Mouse (Mus musculus) heart, embryonic 12.5 days (tissue): Measurements from ENCODE around the gene Speg. TPM values are rescaled to one million over a fixed set of nuclear protein-coding genes. Genes with fewer than 3 reads are reported as not detected.

Experiments used
- ATAC-seq: fragments of 200-750 bp; cut with Nextera tagmentation; 2 replicates; pipeline ENCODE4 v1.8.0; 2017; ENCODE audit warnings: moderate TSS enrichment, moderate library complexity; ENCODE audit not compliant: insufficient number of reproducible peaks, low FRiP score
- H3K27ac ChIP-seq: fragments of 300-500 bp; sonication (generic); 2 replicates; pipeline ENCODE4 v1.5.1; 2016; ENCODE audit warnings: mild to moderate bottlenecking, moderate library complexity; ENCODE audit not compliant: poor library complexity, severe bottlenecking
- H3K27me3 ChIP-seq: fragments of 300-500 bp; sonication (generic); replicated peaks from 2 replicates; pipeline ENCODE4 v1.6.1; 2016; ENCODE audit warnings: mild to moderate bottlenecking, moderate library complexity
- H3K36me3 ChIP-seq: fragments of 300-500 bp; sonication (generic); 2 replicates; pipeline ENCODE4 v1.6.1; 2016; ENCODE audit warnings: mild to moderate bottlenecking, moderate library complexity
- H3K4me1 ChIP-seq: fragments of 300-500 bp; sonication (generic); replicated peaks from 2 replicates; pipeline ENCODE4 v1.6.1; 2016; ENCODE audit warnings: mild to moderate bottlenecking
- H3K4me2 ChIP-seq: fragments of 300-500 bp; sonication (generic); 2 replicates; pipeline ENCODE4 v1.6.1; 2016; ENCODE audit warnings: mild to moderate bottlenecking, moderate library complexity
- H3K4me3 ChIP-seq: fragments of 300-500 bp; sonication (generic); 2 replicates; pipeline ENCODE4 v1.5.1; 2016; ENCODE audit warnings: mild to moderate bottlenecking
- H3K9ac ChIP-seq: fragments of 300-500 bp; sonication (generic); 2 replicates; pipeline ENCODE4 v1.6.1; 2016; ENCODE audit warnings: mild to moderate bottlenecking, moderate library complexity
- H3K9me3 ChIP-seq: fragments of 300-500 bp; sonication (generic); replicated peaks from 2 replicates; pipeline ENCODE4 v1.6.1; 2016; ENCODE audit warnings: mild to moderate bottlenecking, moderate library complexity
- WGBS: fragments of 180-500 bp; shearing (Covaris S2); methylation state at CpG from one replicate; pipeline ENCODE4 v1.1.7; 2016; 5-methylcytosine and 5-hydroxymethylcytosine counted together
- polyA plus RNA-seq: library from polyadenylated mRNA; unstranded; fragments of >200 nt; fragmentation: Nextera tagmentation; extraction: Ambion mirVana; gene quantifications from 2 replicates; pipeline ENCODE4 v1.2.1, GENCODE M21; 2016

Gene Speg
- polyA plus RNA-seq, 1 experiment from 2014 or later: 61.5 TPM

DNA sequence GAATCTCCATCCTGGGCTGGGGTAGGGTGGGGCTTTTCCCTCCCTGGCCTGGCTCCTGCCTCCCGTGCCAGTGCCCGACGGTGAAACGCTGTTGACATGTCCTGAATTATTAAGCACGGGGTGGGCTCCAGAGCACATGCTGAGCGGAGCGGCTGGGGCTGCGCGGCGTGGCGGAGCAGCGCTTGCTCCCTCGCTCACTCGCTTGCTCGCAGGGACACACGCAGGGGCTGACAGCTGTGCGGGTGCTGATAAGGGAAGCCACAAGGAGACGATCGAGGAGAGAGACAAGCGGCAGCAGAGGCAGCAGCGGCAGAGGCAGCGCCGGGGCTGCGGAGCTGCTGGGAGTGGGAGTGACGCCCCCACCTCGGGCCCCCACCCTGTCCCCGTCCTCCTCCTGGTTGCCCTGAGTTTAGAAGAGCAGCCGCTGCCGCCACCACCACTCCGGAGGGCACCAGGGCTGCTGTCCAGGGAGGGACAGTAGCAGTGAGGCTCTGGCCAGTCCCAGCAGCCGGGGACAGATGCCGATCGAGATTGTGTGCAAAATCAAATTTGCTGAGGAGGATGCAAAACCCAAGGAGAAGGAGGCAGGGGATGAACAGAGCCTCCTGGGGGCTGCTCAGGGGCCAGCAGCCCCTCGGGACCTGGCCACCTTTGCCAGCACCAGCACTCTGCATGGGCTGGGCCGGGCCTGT is 75.4 kb downstream of the Speg start, which contains the start of gene Asic4:
Gene Asic4, plus strand, starts transcription at position 123 of the 692 bp plus-strand sequence.
- no peak for ATAC-seq
- Histone ChIP-seq H3K4me1 (peaks cover 59% of the 10 kb centered on the region), H3K27ac (no peak within 1 kb of the TSS)

DNA sequence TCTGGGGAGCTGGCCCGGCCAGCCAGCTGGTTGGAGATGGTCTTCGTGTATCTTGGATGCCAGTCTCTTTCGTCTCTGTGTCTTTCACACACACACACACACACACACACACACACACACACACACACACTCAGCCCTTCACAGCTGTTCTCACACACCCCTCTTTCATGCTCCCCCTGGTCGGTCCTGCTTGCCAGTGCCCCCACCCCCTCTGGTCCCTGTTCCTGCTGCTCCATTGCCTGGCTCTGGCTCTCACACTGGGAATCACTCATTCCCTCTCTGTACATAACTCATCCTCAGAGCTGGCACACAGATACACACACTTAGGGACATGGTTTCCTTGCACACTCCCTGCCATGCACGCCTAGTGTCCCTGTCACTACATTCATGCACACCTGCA is 76.8 kb downstream of the Speg start:
- Histone ChIP-seq H3K9ac (no peak overlapping the region), H3K9me3 (no peaks in the 10 kb centered on the region), H3K27ac (no peak overlapping the region), H3K27me3 (peaks cover 97% of the 10 kb centered on the region), H3K4me3 (no peak overlapping the region), H3K4me2 (no peak overlapping the region), H3K36me3 (no peaks in the 10 kb centered on the region), H3K4me1 (peaks cover 44% of the 10 kb centered on the region)
- no peak for ATAC-seq
- 59% methylated on average over 5 of the region's 5 CpGs for WGBS

More for the DNA sequence above, 75.4 kb downstream of the Speg start, which contains the start of gene Asic4:
- Histone ChIP-seq H3K4me2 (peak within 1 kb of the TSS; percentile 71), H3K36me3 (no peaks in the 10 kb centered on the region), H3K9ac (peak within 1 kb of the TSS; percentile 53), H3K4me3 (peak within 1 kb of the TSS; percentile 36), H3K27me3 (peaks cover 88% of the 10 kb centered on the region), H3K9me3 (no peaks in the 10 kb centered on the region)
- 1% methylated on average over 35 of the region's 35 CpGs for WGBS

DNA sequence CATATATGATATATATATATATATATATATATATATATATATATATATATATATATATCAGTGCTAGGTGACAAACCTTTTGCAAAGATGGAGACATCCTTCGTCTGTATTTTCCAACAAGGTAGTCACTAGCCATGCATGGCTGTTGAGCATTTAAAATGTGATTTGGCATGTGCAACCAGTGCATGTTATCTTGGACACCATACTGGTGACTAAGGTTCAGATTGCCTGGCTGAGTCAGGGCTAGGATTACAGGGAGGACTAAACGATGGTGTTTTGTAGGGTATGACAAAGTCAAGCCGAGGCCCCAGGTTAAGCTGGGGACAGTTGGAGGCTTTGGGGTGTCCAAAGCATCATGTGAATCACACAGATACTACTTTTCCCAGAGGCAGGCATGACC is 80.3 kb downstream of the Speg start:
- ATAC-seq: no peak
- WGBS: 58% methylated on average over 3 of the region's 3 CpGs
- Histone ChIP-seq H3K36me3 (no peaks in the 10 kb centered on the region), H3K9me3 (no peaks in the 10 kb centered on the region), H3K4me3 (no peak overlapping the region), H3K4me2 (no peak overlapping the region), H3K27me3 (peaks cover 79% of the 10 kb centered on the region), H3K4me1 (peaks cover 34% of the 10 kb centered on the region), H3K9ac (no peak overlapping the region), H3K27ac (no peak overlapping the region)

- ATAC-seq: no peak
- Histone ChIP-seq H3K4me2 (no peak overlapping the region), H3K4me3 (no peak overlapping the region), H3K27me3 (peaks cover 74% of the 10 kb centered on the region), H3K27ac (no peak overlapping the region), H3K4me1 (peaks cover 29% of the 10 kb centered on the region), H3K36me3 (no peaks in the 10 kb centered on the region), H3K9ac (no peak overlapping the region), H3K9me3 (no peaks in the 10 kb centered on the region)
- 34% methylated on average over 5 of the region's 5 CpGs for WGBS
Observed at GRCm38 (mm10) chr1:75455948-75456347, 80.9 kb downstream of the Speg start.

- Histone ChIP-seq H3K4me2 (peak overlapping the region; percentile 71; the same call in 1 of the 2 replicates), H3K27me3 (peaks cover 66% of the 10 kb centered on the region), H3K4me1 (peaks cover 26% of the 10 kb centered on the region), H3K27ac (no peak overlapping the region), H3K9ac (no peak overlapping the region), H3K36me3 (no peaks in the 10 kb centered on the region), H3K4me3 (no peak overlapping the region), H3K9me3 (no peaks in the 10 kb centered on the region)
- ATAC-seq: no peak
- 12% methylated on average over 14 of the region's 14 CpGs for WGBS
Observed at GRCm38 (mm10) chr1:75456746-75457564, 81.9 kb downstream of the Speg start.

DNA sequence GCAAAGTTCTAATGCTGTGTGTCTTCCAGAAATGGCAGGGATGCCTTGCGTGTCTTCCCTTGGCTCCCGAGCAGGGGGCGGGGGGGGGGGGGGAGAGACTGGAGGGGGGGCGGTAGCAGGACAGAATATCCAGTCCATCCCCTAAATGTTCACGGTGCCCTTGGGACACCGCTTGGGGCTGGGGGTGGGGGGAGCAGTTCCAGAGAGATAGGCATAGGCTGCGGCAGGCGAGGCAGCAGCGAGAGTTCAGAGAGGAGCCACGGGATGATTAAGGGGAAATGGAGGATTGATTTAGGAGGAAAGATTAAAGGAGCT is 82.6 kb downstream of the Speg start:
- peak; percentile 34; the same call in 1 of the 2 replicates for ATAC-seq
- Histone ChIP-seq H3K4me1 (peaks cover 31% of the 10 kb centered on the region), H3K27me3 (peaks cover 59% of the 10 kb centered on the region), H3K36me3 (no peaks in the 10 kb centered on the region), H3K9ac (0 out of 2 replicates have a peak overlapping the region, but pooled peaks have one; percentile 36), H3K4me2 (peak overlapping the region; percentile 71), H3K9me3 (no peaks in the 10 kb centered on the region), H3K4me3 (no peak overlapping the region), H3K27ac (no peak overlapping the region)
- WGBS: 2% methylated on average over 9 of the region's 10 CpGs

GRCm38 (mm10) chr1:75458025-75458788 is 83.1 kb downstream of the Speg start:
- peak overlapping the region; percentile 71 for H3K4me2 ChIP-seq
- H3K4me3 ChIP-seq: peak overlapping the region; percentile 41
- H3K9me3 ChIP-seq: no peaks in the 10 kb centered on the region
- H3K27me3 ChIP-seq: peaks cover 54% of the 10 kb centered on the region
- no peaks in the 10 kb centered on the region for H3K36me3 ChIP-seq
- peak; percentile 62 for ATAC-seq
- H3K27ac ChIP-seq: peak overlapping the region; percentile 27
- H3K4me1 ChIP-seq: peaks cover 34% of the 10 kb centered on the region
- WGBS: 2% methylated on average over 42 of the region's 42 CpGs
- H3K9ac ChIP-seq: peak overlapping the region; percentile 63

- no peak for ATAC-seq
- Histone ChIP-seq H3K4me3 (peak overlapping the region; percentile 41), H3K9ac (peak overlapping the region; percentile 63)
Observed at GRCm38 (mm10) chr1:75458789-75459684, 83.9 kb downstream of the Speg start.

GRCm38 (mm10) chr1:75460297-75460696 is 85.2 kb downstream of the Speg start:
- Histone ChIP-seq H3K27me3 (peaks cover 39% of the 10 kb centered on the region), H3K9me3 (no peaks in the 10 kb centered on the region), H3K9ac (no peak overlapping the region), H3K4me2 (no peak overlapping the region), H3K27ac (no peak overlapping the region), H3K36me3 (no peaks in the 10 kb centered on the region), H3K4me3 (no peak overlapping the region), H3K4me1 (peaks cover 51% of the 10 kb centered on the region)
- no peak for ATAC-seq
- 44% methylated on average over 7 of the region's 7 CpGs for WGBS

More at GRCm38 (mm10) chr1:75458789-75459684, 83.9 kb downstream of the Speg start:
- H3K27ac ChIP-seq: peak overlapping the region; percentile 27
- 17% methylated on average over 23 of the region's 23 CpGs for WGBS
- peaks cover 45% of the 10 kb centered on the region for H3K27me3 ChIP-seq
- H3K9me3 ChIP-seq: no peaks in the 10 kb centered on the region
- peaks cover 42% of the 10 kb centered on the region for H3K4me1 ChIP-seq
- H3K4me2 ChIP-seq: peak overlapping the region; percentile 71
- H3K36me3 ChIP-seq: no peaks in the 10 kb centered on the region

- WGBS: 50% methylated on average over 1 of the region's 1 CpGs
- Histone ChIP-seq H3K4me2 (no peak overlapping the region), H3K27ac (no peak overlapping the region), H3K36me3 (no peaks in the 10 kb centered on the region), H3K9ac (no peak overlapping the region), H3K27me3 (peaks cover 24% of the 10 kb centered on the region), H3K4me1 (peaks cover 50% of the 10 kb centered on the region), H3K4me3 (no peak overlapping the region), H3K9me3 (no peaks in the 10 kb centered on the region)
- no peak for ATAC-seq
Observed at GRCm38 (mm10) chr1:75462636-75463035, 87.5 kb downstream of the Speg start.
